Mouse (Mus musculus) left cerebral cortex, postnatal 10 days (tissue): ENCODE measurements around the gene Susd4. TPM values are rescaled to one million over a fixed set of nuclear protein-coding genes. Genes with fewer than 3 reads are reported as not detected.

Experiments
- DNase-seq, 2 experiments: peaks; one replicate each; pipeline ENCODE4 v3.0.0; 2021 to 2022; ENCODE audit warnings: low spot score in 2 of 2, mixed read lengths in 1 of 2; ENCODE audit errors: extremely low spot score in 1 of 2
- intact Hi-C: fragments of 180-260 bp; cut with DNase I; formaldehyde crosslinking; loops from one replicate; pipeline ENCODE4 v1.15.1; 2025
- total RNA-seq, 2 experiments: library from RNA; stranded (reverse); gene quantifications; 2 replicates each; pipeline ENCODE4 v1.2.3; 2021

Susd4 gene
- total RNA-seq, 2 experiments from 2014 or later = 75.2 to 78.9 TPM

- intact Hi-C loops = no loop called here
Observed at GRCm38 (mm10) chr1:182783774-182784173, 20.1 kb downstream of the Susd4 start.

GRCm38 (mm10) chr1:182784784-182785183 is 21.1 kb downstream of the Susd4 start:
- DNase-seq = no peak
- intact Hi-C loops = no loop called here

More at GRCm38 (mm10) chr1:182783774-182784173, 20.1 kb downstream of the Susd4 start:
- DNase-seq = no peak

- no peak for DNase-seq
- intact Hi-C loops = no loop called here
Observed at GRCm38 (mm10) chr1:182785504-182785903, 21.8 kb downstream of the Susd4 start.

- intact Hi-C loops = no loop called here
- DNase-seq = no peak
Observed at GRCm38 (mm10) chr1:182787030-182787429, 23.4 kb downstream of the Susd4 start.

GRCm38 (mm10) chr1:182788896-182789295 is 25.2 kb downstream of the Susd4 start:
- intact Hi-C loops = no loop called here
- no peak for DNase-seq

- peak; percentile 48 to 83 for DNase-seq
- intact Hi-C loops = loop anchor here (10.0 kb wide), 1 partner anchor 228 kb away; the partner anchor contains the start of gene Capn8
Observed at GRCm38 (mm10) chr1:182792521-182793071, 28.9 kb downstream of the Susd4 start.

GRCm38 (mm10) chr1:182794221-182794620 is 30.6 kb downstream of the Susd4 start:
- intact Hi-C loops = loop anchor here (10.0 kb wide), 1 partner anchor 229 kb away; the partner anchor contains the start of gene Capn8
- peak; percentile 21 to 41 for DNase-seq

GRCm38 (mm10) chr1:182794628-182795027 is 31.0 kb downstream of the Susd4 start:
- DNase-seq = peak in 1 of 2 experiments; percentile 28
- intact Hi-C loops = loop anchor here (10.0 kb wide), 1 partner anchor 230 kb away; the partner anchor contains the start of gene Capn8

- intact Hi-C loops = loop anchor here (10.0 kb wide), 1 partner anchor 232 kb away; the partner anchor contains the start of gene Capn8
- no peak for DNase-seq
Observed at GRCm38 (mm10) chr1:182797048-182797447, 33.4 kb downstream of the Susd4 start.

GRCm38 (mm10) chr1:182801590-182801989 is 37.9 kb downstream of the Susd4 start:
- no peak for DNase-seq
- intact Hi-C loops = no loop called here

- no peak for DNase-seq
- intact Hi-C loops = no loop called here
Observed at GRCm38 (mm10) chr1:182802891-182803290, 39.2 kb downstream of the Susd4 start.

- DNase-seq = no peak
- intact Hi-C loops = no loop called here
Observed at GRCm38 (mm10) chr1:182813991-182814390, 50.3 kb downstream of the Susd4 start.

GRCm38 (mm10) chr1:182814566-182814965 is 50.9 kb downstream of the Susd4 start:
- intact Hi-C loops = no loop called here
- no peak for DNase-seq

GRCm38 (mm10) chr1:182817106-182817505 is 53.4 kb downstream of the Susd4 start:
- intact Hi-C loops = no loop called here
- no peak for DNase-seq

- intact Hi-C loops = no loop called here
Observed at GRCm38 (mm10) chr1:182817624-182818023, 54.0 kb downstream of the Susd4 start.

GRCm38 (mm10) chr1:182818931-182819330 is 55.3 kb downstream of the Susd4 start:
- DNase-seq = no peak
- intact Hi-C loops = no loop called here

More at GRCm38 (mm10) chr1:182817624-182818023, 54.0 kb downstream of the Susd4 start:
- no peak for DNase-seq

- DNase-seq = no peak
- intact Hi-C loops = no loop called here
Observed at GRCm38 (mm10) chr1:182822729-182823128, 59.1 kb downstream of the Susd4 start.

- no peak for DNase-seq
- intact Hi-C loops = no loop called here
Observed at GRCm38 (mm10) chr1:182823723-182824421, 60.2 kb downstream of the Susd4 start.

- intact Hi-C loops = no loop called here
- DNase-seq = no peak
Observed at GRCm38 (mm10) chr1:182826557-182826956, 62.9 kb downstream of the Susd4 start.

GRCm38 (mm10) chr1:182838061-182838460 is 74.4 kb downstream of the Susd4 start:
- DNase-seq = no peak

More at GRCm38 (mm10) chr1:182838061-182838460, 74.4 kb downstream of the Susd4 start:
- intact Hi-C loops = no loop called here
